Mouse (Mus musculus): ENCODE results near the gene Hist2h2bb.

GRCm38 (mm10) chr3:96293368-96293767 is 23.8 kb downstream of the Hist2h2bb start:
- TF ChIP-seq CTCF (IDR thresholded peaks at IDR 0.05; ENCODE audit: low read depth) (no peak), EP300 (IDR thresholded peaks at IDR 0.05; ENCODE audit: low read depth) (no peak)
